Mouse (Mus musculus) mesoderm, embryonic 11.5 days (tissue): ENCODE data around the gene Wnt16.

Experiments
- DNase-seq: peaks from one replicate; pipeline ENCODE4 v3.0.0-alpha.2; 2012; ENCODE audit warnings: low read depth, low spot score

The Wnt16 gene

GRCm38 (mm10) chr6:22325364-22326072 lies 37.5 kb downstream of the Wnt16 start:
- peak; percentile 73 for DNase-seq

GRCm38 (mm10) chr6:22326289-22326688 lies 38.3 kb downstream of the Wnt16 start:
- DNase-seq = no peak

GRCm38 (mm10) chr6:22327091-22327490 lies 39.1 kb downstream of the Wnt16 start:
- no peak for DNase-seq

GRCm38 (mm10) chr6:22327931-22328330 lies 39.9 kb downstream of the Wnt16 start:
- DNase-seq = no peak

DNA sequence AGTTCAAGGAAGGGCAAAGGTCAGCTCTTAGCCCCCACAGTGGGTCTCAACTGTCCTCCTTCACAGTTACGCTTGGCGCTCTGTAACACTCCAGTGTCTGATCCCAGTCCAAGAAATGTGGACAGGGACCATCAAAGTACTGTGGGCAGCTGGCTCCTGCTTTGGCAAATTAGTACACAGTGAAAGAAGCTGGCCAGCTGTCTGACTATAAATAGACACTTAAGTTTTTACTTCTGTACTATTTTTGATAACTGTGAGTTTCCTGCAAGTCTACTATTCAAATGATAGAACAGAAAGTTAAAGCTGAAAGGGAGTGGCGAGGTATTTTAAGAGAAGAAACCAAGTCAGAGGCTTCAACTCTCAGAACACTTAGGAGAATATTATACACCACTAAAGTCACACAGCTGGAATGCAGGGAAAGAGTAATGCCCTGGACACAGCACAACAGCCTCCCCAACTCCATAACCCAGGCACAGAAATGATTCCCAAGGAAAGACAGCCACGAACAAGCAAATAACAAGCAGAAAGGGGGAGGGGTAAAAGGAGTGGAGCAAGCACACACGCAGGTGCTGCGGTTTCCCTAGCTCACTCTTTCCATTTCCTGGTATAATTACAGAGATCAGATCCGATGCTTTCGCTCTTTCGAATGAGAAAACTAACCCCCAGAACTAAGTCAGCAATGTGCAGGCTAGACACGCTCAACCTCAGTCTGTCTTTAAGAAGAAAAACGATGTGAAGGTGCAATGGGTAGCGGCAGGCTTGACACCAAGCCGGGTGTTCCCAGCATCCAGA lies 42.3 kb downstream of the Wnt16 start:
- DNase-seq = no peak

- no peak for DNase-seq
Measured at GRCm38 (mm10) chr6:22332548-22332947, 44.5 kb downstream of the Wnt16 start.

- DNase-seq = no peak
Measured at GRCm38 (mm10) chr6:22339763-22340542, 51.9 kb downstream of the Wnt16 start.

- DNase-seq = no peak
Measured at GRCm38 (mm10) chr6:22340779-22341178, 52.8 kb downstream of the Wnt16 start.

GRCm38 (mm10) chr6:22343292-22343691 lies 55.3 kb downstream of the Wnt16 start:
- no peak for DNase-seq

DNA sequence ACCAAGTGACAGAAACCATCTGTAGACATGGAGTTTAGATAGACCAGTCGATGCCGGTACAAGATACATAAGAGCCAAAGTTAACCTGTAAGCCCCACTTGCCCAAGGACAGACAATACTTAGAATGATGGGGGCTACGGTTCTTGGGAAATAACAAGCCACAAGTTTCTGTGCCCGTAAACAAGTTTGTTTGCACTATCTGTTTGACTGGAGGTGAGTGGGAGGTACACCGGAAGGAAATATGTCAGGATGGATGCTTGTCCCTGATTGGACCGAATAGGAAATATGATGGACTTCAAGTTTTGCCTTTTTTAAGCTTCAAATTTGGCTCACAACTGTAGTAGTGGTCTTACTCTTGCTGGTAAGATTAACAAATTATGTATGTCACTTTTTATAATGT lies 55.7 kb downstream of the Wnt16 start:
- DNase-seq = no peak

- no peak for DNase-seq
Measured at GRCm38 (mm10) chr6:22344443-22344842, 56.4 kb downstream of the Wnt16 start.

- DNase-seq = no peak
Measured at GRCm38 (mm10) chr6:22347132-22347902, 59.3 kb downstream of the Wnt16 start.
